Mouse (Mus musculus): Measurements from ENCODE around the gene Fam183b. TPM values are rescaled to one million over a fixed set of nuclear protein-coding genes. Genes with fewer than 3 reads are reported as not detected.

The Fam183b gene
- polyA plus RNA-seq, 1 experiment from 2014 or later = 5.7 TPM

GRCm38 (mm10) chr11:58803871-58804270 is 2.1 kb upstream of the Fam183b start:
- Histone ChIP-seq H3K4me1 (0 out of 2 replicates have a peak, but pooled peaks cover 4% of the 10 kb centered on the region), H3K9me3 (no peaks in the 10 kb centered on the region), H3K4me2 (no peak overlapping the region), H3K4me3 (no peak overlapping the region), H3K27ac (no peak overlapping the region), H3K36me3 (no peaks in the 10 kb centered on the region), H3K27me3 (no peaks in the 10 kb centered on the region), H3K9ac (no peak overlapping the region)
- 33% methylated on average over 4 of the region's 4 CpGs for WGBS
- no peak for ATAC-seq (ENCODE audit: borderline replicate concordance, extremely low read depth, low FRiP score, low TSS enrichment)

GRCm38 (mm10) chr11:58799747-58800146 is 2.0 kb downstream of the Fam183b start:
- no peak for ATAC-seq (ENCODE audit: borderline replicate concordance, extremely low read depth, low FRiP score, low TSS enrichment)
- Histone ChIP-seq H3K9me3 (no peaks in the 10 kb centered on the region), H3K9ac (no peak overlapping the region), H3K4me2 (no peak overlapping the region), H3K4me1 (0 out of 2 replicates have a peak, but pooled peaks cover 4% of the 10 kb centered on the region), H3K27me3 (no peaks in the 10 kb centered on the region), H3K36me3 (no peaks in the 10 kb centered on the region), H3K27ac (no peak overlapping the region), H3K4me3 (no peak overlapping the region)
- 72% methylated on average over 5 of the region's 5 CpGs for WGBS

- H3K27ac ChIP-seq = no peak overlapping the region
- no peak for ATAC-seq (ENCODE audit: borderline replicate concordance, extremely low read depth, low FRiP score, low TSS enrichment)
- H3K9me3 ChIP-seq = no peaks in the 10 kb centered on the region
- H3K4me2 ChIP-seq = no peak overlapping the region
- H3K4me3 ChIP-seq = no peak overlapping the region
- WGBS = 64% methylated on average over 7 of the region's 7 CpGs
- H3K4me1 ChIP-seq = 0 out of 2 replicates have a peak, but pooled peaks cover 3% of the 10 kb centered on the region
- no peaks in the 10 kb centered on the region for H3K36me3 ChIP-seq
- H3K27me3 ChIP-seq = no peaks in the 10 kb centered on the region
- H3K9ac ChIP-seq = no peak overlapping the region
Measured at GRCm38 (mm10) chr11:58796850-58797249, 4.9 kb downstream of the Fam183b start.

- H3K36me3 ChIP-seq = no peaks in the 10 kb centered on the region
- no peak overlapping the region for H3K27ac ChIP-seq
- H3K27me3 ChIP-seq = no peaks in the 10 kb centered on the region
- H3K9me3 ChIP-seq = no peaks in the 10 kb centered on the region
- no peak overlapping the region for H3K9ac ChIP-seq
- ATAC-seq (ENCODE audit: borderline replicate concordance, extremely low read depth, low FRiP score, low TSS enrichment) = no peak
- H3K4me3 ChIP-seq = no peak overlapping the region
- H3K4me1 ChIP-seq = no peaks in the 10 kb centered on the region
- WGBS = 83% methylated on average over 2 of the region's 2 CpGs
- H3K4me2 ChIP-seq = no peak overlapping the region
Measured at GRCm38 (mm10) chr11:58795856-58796255, 5.9 kb downstream of the Fam183b start.

GRCm38 (mm10) chr11:58790646-58791045 is 11.1 kb downstream of the Fam183b start:
- no peak for ATAC-seq (ENCODE audit: borderline replicate concordance, extremely low read depth, low FRiP score, low TSS enrichment)
- Histone ChIP-seq H3K27me3 (no peaks in the 10 kb centered on the region), H3K9ac (no peak overlapping the region), H3K4me1 (no peaks in the 10 kb centered on the region), H3K9me3 (no peaks in the 10 kb centered on the region), H3K4me3 (no peak overlapping the region), H3K4me2 (no peak overlapping the region), H3K27ac (no peak overlapping the region), H3K36me3 (no peaks in the 10 kb centered on the region)
- 59% methylated on average over 6 of the region's 6 CpGs for WGBS

- H3K27ac ChIP-seq = no peak overlapping the region
- no peaks in the 10 kb centered on the region for H3K4me1 ChIP-seq
- H3K9ac ChIP-seq = no peak overlapping the region
- no peaks in the 10 kb centered on the region for H3K36me3 ChIP-seq
- no peak overlapping the region for H3K4me2 ChIP-seq
- no peak overlapping the region for H3K4me3 ChIP-seq
- H3K9me3 ChIP-seq = no peaks in the 10 kb centered on the region
- no peaks in the 10 kb centered on the region for H3K27me3 ChIP-seq
- no peak for ATAC-seq (ENCODE audit: borderline replicate concordance, extremely low read depth, low FRiP score, low TSS enrichment)
- WGBS = 51% methylated on average over 2 of the region's 2 CpGs
Measured at GRCm38 (mm10) chr11:58790053-58790452, 11.7 kb downstream of the Fam183b start.

GRCm38 (mm10) chr11:58789532-58789931 is 12.2 kb downstream of the Fam183b start:
- WGBS = 20% methylated on average over 3 of the region's 3 CpGs
- no peak for ATAC-seq (ENCODE audit: borderline replicate concordance, extremely low read depth, low FRiP score, low TSS enrichment)
- Histone ChIP-seq H3K4me3 (no peak overlapping the region), H3K4me2 (no peak overlapping the region), H3K27me3 (no peaks in the 10 kb centered on the region), H3K4me1 (0 out of 2 replicates have a peak, but pooled peaks cover 3% of the 10 kb centered on the region), H3K9ac (no peak overlapping the region), H3K9me3 (no peaks in the 10 kb centered on the region), H3K36me3 (no peaks in the 10 kb centered on the region), H3K27ac (no peak overlapping the region)

GRCm38 (mm10) chr11:58788346-58788745 is 13.4 kb downstream of the Fam183b start:
- Histone ChIP-seq H3K36me3 (no peaks in the 10 kb centered on the region), H3K9me3 (no peaks in the 10 kb centered on the region), H3K4me2 (no peak overlapping the region), H3K4me3 (no peak overlapping the region), H3K4me1 (0 out of 2 replicates have a peak, but pooled peaks cover 3% of the 10 kb centered on the region), H3K27ac (no peak overlapping the region), H3K9ac (no peak overlapping the region), H3K27me3 (no peaks in the 10 kb centered on the region)
- no peak for ATAC-seq (ENCODE audit: borderline replicate concordance, extremely low read depth, low FRiP score, low TSS enrichment)
- 73% methylated on average over 8 of the region's 8 CpGs for WGBS

- H3K4me1 ChIP-seq = 0 out of 2 replicates have a peak, but pooled peaks cover 3% of the 10 kb centered on the region
- no peak for ATAC-seq (ENCODE audit: borderline replicate concordance, extremely low read depth, low FRiP score, low TSS enrichment)
- H3K9ac ChIP-seq = no peak overlapping the region
- no peak overlapping the region for H3K4me2 ChIP-seq
- H3K4me3 ChIP-seq = no peak overlapping the region
- H3K36me3 ChIP-seq = no peaks in the 10 kb centered on the region
- no peak overlapping the region for H3K27ac ChIP-seq
- no peaks in the 10 kb centered on the region for H3K9me3 ChIP-seq
- 74% methylated on average over 10 of the region's 10 CpGs for WGBS
- no peaks in the 10 kb centered on the region for H3K27me3 ChIP-seq
Measured at GRCm38 (mm10) chr11:58787651-58788050, 14.1 kb downstream of the Fam183b start.

- Histone ChIP-seq H3K9me3 (no peaks in the 10 kb centered on the region), H3K4me2 (no peak overlapping the region), H3K4me1 (0 out of 2 replicates have a peak, but pooled peaks cover 3% of the 10 kb centered on the region), H3K9ac (no peak overlapping the region), H3K36me3 (no peaks in the 10 kb centered on the region), H3K27ac (no peak overlapping the region), H3K27me3 (no peaks in the 10 kb centered on the region), H3K4me3 (no peak overlapping the region)
- ATAC-seq (ENCODE audit: borderline replicate concordance, extremely low read depth, low FRiP score, low TSS enrichment) = no peak
- WGBS = 80% methylated on average over 2 of the region's 2 CpGs
Measured at GRCm38 (mm10) chr11:58784182-58784581, 17.6 kb downstream of the Fam183b start.

GRCm38 (mm10) chr11:58782480-58783089 is 19.2 kb downstream of the Fam183b start, which contains the start of gene Olfr314:
Gene Olfr314 (plus strand): TSS chr11:58782952.
- Histone ChIP-seq H3K36me3 (no peaks in the 10 kb centered on the region), H3K27me3 (no peaks in the 10 kb centered on the region), H3K4me3 (no peak within 1 kb of the TSS), H3K9ac (no peak within 1 kb of the TSS), H3K4me1 (0 out of 2 replicates have a peak, but pooled peaks cover 3% of the 10 kb centered on the region), H3K27ac (no peak within 1 kb of the TSS), H3K9me3 (no peaks in the 10 kb centered on the region), H3K4me2 (no peak within 1 kb of the TSS)
- no peak for ATAC-seq (ENCODE audit: borderline replicate concordance, extremely low read depth, low FRiP score, low TSS enrichment)
- WGBS = 46% methylated on average over 6 of the region's 6 CpGs

GRCm38 (mm10) chr11:58772888-58773287 is 28.9 kb downstream of the Fam183b start, which contains the start of gene Olfr315:
Gene Olfr315 (plus strand): TSS chr11:58773188.
- Histone ChIP-seq H3K4me3 (no peak within 1 kb of the TSS), H3K4me1 (no peaks in the 10 kb centered on the region), H3K4me2 (no peak within 1 kb of the TSS), H3K9ac (no peak within 1 kb of the TSS), H3K27ac (no peak within 1 kb of the TSS), H3K27me3 (no peaks in the 10 kb centered on the region), H3K9me3 (no peaks in the 10 kb centered on the region), H3K36me3 (no peaks in the 10 kb centered on the region)
- ATAC-seq (ENCODE audit: borderline replicate concordance, extremely low read depth, low FRiP score, low TSS enrichment) = no peak
